Comparison of ENCODE assay signal across 24 mouse cellular contexts in the genomic region with DNA sequence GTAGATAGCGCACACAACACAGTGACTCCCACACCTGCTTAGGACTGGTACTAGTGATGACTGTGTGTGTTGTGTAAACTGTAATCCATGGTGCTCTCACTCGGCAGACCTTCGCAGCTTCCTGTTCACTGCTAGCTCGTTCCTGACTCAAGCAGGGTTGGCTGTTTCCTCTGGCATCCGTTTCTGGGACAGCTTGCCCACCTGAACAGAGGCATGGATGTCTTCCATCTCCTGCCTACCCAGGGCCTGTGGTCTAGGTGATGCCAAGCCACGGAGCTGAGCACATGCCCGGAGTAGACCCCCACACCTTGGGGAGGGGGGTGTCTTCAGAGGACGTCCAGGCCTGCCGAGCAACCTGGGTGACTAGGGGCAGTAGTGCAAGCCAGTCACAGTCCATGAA. TPM values are rescaled to one million over a fixed set of nuclear protein-coding genes. Genes with fewer than 3 reads are reported as not detected.
A peak's percentile ranks its signal among the peaks of the same experiment; 100 is the strongest.
DNase-seq lines count a peak whose midpoint lies in the region; ATAC-seq and TF ChIP-seq lines count a peak whose summit lies in the region.
"Had no signal": no experiment of that assay in that cellular context is flagged by ENCODE, and none has a peak within 500 bp of the region (broad histone marks: within the 10 kb centered on the region; RNA-seq: fewer than 3 reads in every experiment).

No protein-coding gene starts in this region.

- H3K4me3 ChIP-seq in cerebellum, adult 2 months (replicated peaks; ENCODE audit: insufficient read depth, low read depth, low read length), result no peak overlapping the region
- no peak overlapping the region for H3K4me3 ChIP-seq in heart, embryonic 13.5 days
- H3K4me3 ChIP-seq in heart, embryonic 10.5 days, result no peak overlapping the region
- H3K4me3 ChIP-seq in forebrain, embryonic 16.5 days (replicated peaks; ENCODE audit: low read length), result no peak overlapping the region
- H3K4me3 ChIP-seq: hindbrain, embryonic 15.5 days; kidney, embryonic 15.5 days; lung, embryonic 15.5 days; midbrain, embryonic 13.5 days had no signal

- no peak overlapping the region for H3K27ac ChIP-seq in cerebellum, adult 2 months (ENCODE audit: insufficient read depth, low read length)
- H3K27ac ChIP-seq in heart, embryonic 13.5 days (replicated peaks), result no peak overlapping the region
- H3K27ac ChIP-seq in heart, embryonic 10.5 days, result no peak overlapping the region
- H3K27ac ChIP-seq in forebrain, embryonic 16.5 days (ENCODE audit: low read length), result peak overlapping the region; percentile 46; the same call in 1 of the 2 replicates
- H3K27ac ChIP-seq: hindbrain, embryonic 15.5 days; kidney, embryonic 15.5 days; liver, embryonic 14.5 days; lung, embryonic 15.5 days; macrophage; midbrain, embryonic 13.5 days had no signal

- no peaks in the 10 kb centered on the region for H3K9me3 ChIP-seq in heart, embryonic 13.5 days
- no peaks in the 10 kb centered on the region for H3K9me3 ChIP-seq in heart, embryonic 10.5 days
- H3K9me3 ChIP-seq in forebrain, embryonic 16.5 days (ENCODE audit: control insufficient read depth, low read length), result no peaks in the 10 kb centered on the region
- H3K9me3 ChIP-seq: G1E; hindbrain, embryonic 15.5 days; kidney, embryonic 15.5 days; lung, embryonic 15.5 days; midbrain, embryonic 13.5 days had no signal

- TF ChIP-seq POLR2A in cerebellum, adult 2 months (IDR thresholded peaks at IDR 0.05; ENCODE audit: borderline replicate concordance, insufficient read depth, low read length), result no peak

- ATAC-seq in heart, embryonic 13.5 days (ENCODE audit: extremely low read depth, insufficient number of reproducible peaks, low FRiP score, low TSS enrichment), result no peak
- no peak for ATAC-seq in forebrain, embryonic 16.5 days

- no peak overlapping the region for H3K4me2 ChIP-seq in heart, embryonic 13.5 days
- H3K4me2 ChIP-seq in forebrain, embryonic 16.5 days (ENCODE audit: low read length), result no peak overlapping the region
- H3K4me2 ChIP-seq: heart, embryonic 11.5 days; hindbrain, embryonic 15.5 days; kidney, embryonic 15.5 days; lung, embryonic 15.5 days; midbrain, embryonic 13.5 days had no signal

- H3K9ac ChIP-seq in heart, embryonic 13.5 days, result 0 out of 2 replicates have a peak overlapping the region, but pooled peaks have one; percentile 19
- no peak overlapping the region for H3K9ac ChIP-seq in forebrain, embryonic 16.5 days (replicated peaks; ENCODE audit: low read depth, low read length)
- H3K9ac ChIP-seq: hindbrain, embryonic 15.5 days; kidney, embryonic 15.5 days; liver, embryonic 14.5 days; lung, embryonic 15.5 days; midbrain, embryonic 13.5 days had no signal

- TF ChIP-seq CTCF in cerebellum, adult 2 months (IDR thresholded peaks at IDR 0.05; ENCODE audit: borderline replicate concordance, insufficient read depth, low read depth, low read length), result no peak

- 29% methylated on average over 9 of the region's 9 CpGs for WGBS in cerebellum, adult 2 months
- 68% methylated on average over 9 of the region's 9 CpGs for WGBS in heart, embryonic 13.5 days
- 72% methylated on average over 9 of the region's 9 CpGs for WGBS in heart, embryonic 10.5 days
- WGBS in forebrain, embryonic 16.5 days, result 72% methylated on average over 9 of the region's 9 CpGs

- peaks cover 13% of the 10 kb centered on the region for H3K4me1 ChIP-seq in cerebellum, adult 2 months (ENCODE audit: control insufficient read depth, insufficient read depth, low read length)
- H3K4me1 ChIP-seq in heart, embryonic 13.5 days, result no peaks in the 10 kb centered on the region
- peaks cover 5% of the 10 kb centered on the region for H3K4me1 ChIP-seq in heart, embryonic 10.5 days
- H3K4me1 ChIP-seq in forebrain, embryonic 16.5 days (replicated peaks; ENCODE audit: control insufficient read depth, insufficient read depth, low read length), result peaks cover 35% of the 10 kb centered on the region
- H3K4me1 ChIP-seq: lung, embryonic 15.5 days had no signal

- H3K27me3 ChIP-seq in cerebellum, adult 2 months (ENCODE audit: control insufficient read depth, insufficient read depth, low read length), result no peaks in the 10 kb centered on the region
- H3K27me3 ChIP-seq in heart, embryonic 13.5 days (replicated peaks), result peaks cover 81% of the 10 kb centered on the region
- peaks cover 82% of the 10 kb centered on the region for H3K27me3 ChIP-seq in heart, embryonic 10.5 days (ENCODE audit: insufficient read depth, poor library complexity, severe bottlenecking)
- H3K27me3 ChIP-seq in forebrain, embryonic 16.5 days (replicated peaks; ENCODE audit: control insufficient read depth, insufficient read depth, low read length), result no peaks in the 10 kb centered on the region
- H3K27me3 ChIP-seq: hindbrain, embryonic 15.5 days had no signal

- DNase-seq in cerebellum, adult 2 months, result peak; percentile 20 to 28
- no peak for DNase-seq in cerebellum, adult 18-20 months
- DNase-seq in heart, embryonic 10.5 days (ENCODE audit: low spot score), result no peak
- peak; percentile 41 for DNase-seq in brain, adult 2 months (ENCODE audit: low read depth, low spot score)
- DNase-seq in thymus, adult 18-20 months, result no peak
- no peak for DNase-seq in right cerebral cortex, postnatal 36 days (ENCODE audit: low spot score in 2 of 2)
- DNase-seq: adrenal gland, postnatal 25 days; gastrocnemius, postnatal 36 days; heart, postnatal 14 days; spleen, adult 18-20 months; thymus, postnatal 36 days had no signal

- H3K36me3 ChIP-seq in heart, embryonic 13.5 days, result no peaks in the 10 kb centered on the region
- H3K36me3 ChIP-seq in heart, embryonic 10.5 days, result no peaks in the 10 kb centered on the region
- no peaks in the 10 kb centered on the region for H3K36me3 ChIP-seq in forebrain, embryonic 16.5 days (ENCODE audit: control insufficient read depth, insufficient read depth)
- H3K36me3 ChIP-seq: G1E; hindbrain, embryonic 15.5 days; kidney, embryonic 15.5 days; lung, embryonic 15.5 days; midbrain, embryonic 13.5 days had no signal

RNA-seq across cellular contexts. Expression of a gene that starts 54.7 kb away (rescaled TPM):
- polyA plus RNA-seq in cerebellum, adult 2 months (2012; rRNA removed), result 0.47 and 0.51 TPM in 2 replicates
- 0.11 TPM in 1 of 2 replicates, not detected in the other for polyA plus RNA-seq in heart, embryonic 13.5 days (2015; fragmentation: Nextera tagmentation; extraction: Ambion mirVana)
- 0.14 and 0.25 TPM in 2 replicates for polyA plus RNA-seq in heart, embryonic 10.5 days (2016; fragmentation: Nextera tagmentation; extraction: Ambion mirVana)
- polyA plus RNA-seq in forebrain, embryonic 16.5 days (2015; fragmentation: Nextera tagmentation; extraction: Ambion mirVana), result 8.2 and 18.0 TPM in 2 replicates
- polyA plus RNA-seq: embryonic facial prominence, embryonic 14.5 days; G1E; heart, embryonic 11.5 days; intestine, postnatal 0 days; kidney, embryonic 15.5 days; large intestine, adult 2 months; lung, embryonic 15.5 days; macrophage had no signal

Comparison
In these comparisons a context has a peak if more than half of its experiments do, and no peak if none do; other contexts are left out.
1. DNase-seq: peak in cerebellum, adult 2 months (2 of 2) and brain, adult 2 months (single experiment); none in cerebellum, adult 18-20 months (0 of 2), heart, embryonic 10.5 days (single experiment), thymus, adult 18-20 months (0 of 2) and right cerebral cortex, postnatal 36 days (0 of 2).